Mouse (Mus musculus) spleen, adult 10 weeks (tissue): ENCODE measurements around the gene Tnfrsf12a. TPM values are rescaled to one million over a fixed set of nuclear protein-coding genes. Genes with fewer than 3 reads are reported as not detected.

Source experiments
- polyA plus RNA-seq: library from polyadenylated mRNA; stranded (reverse); fragments of 350-450 nt; fragmentation: Illumina TruSeq; extraction: RNeasy Lipid Tissue Mini Kit (QIAGEN cat#74804); gene quantifications from one replicate; pipeline ENCODE4 v1.2.3, GENCODE M21; 2015; ENCODE audit warnings: low replicate concordance; ENCODE audit not compliant: insufficient read depth

Gene Tnfrsf12a
- 4.0 TPM for polyA plus RNA-seq

GRCm38 (mm10) chr17:23677236-23677679 is at the start of gene Tnfrsf12a:
Gene Tnfrsf12a, minus strand, starts transcription at chr17:23677468.

GRCm38 (mm10) chr17:23725999-23726757 is 48.9 kb upstream of the Tnfrsf12a start, which contains the start of gene Pkmyt1:
Gene Pkmyt1, plus strand, starts transcription at chr17:23726336.

GRCm38 (mm10) chr17:23722376-23723125 is 45.3 kb upstream of the Tnfrsf12a start, which contains the start of gene 1520401A03Rik:
Gene 1520401A03Rik, minus strand, starts transcription at chr17:23722783.

GRCm38 (mm10) chr17:23683856-23684672 is 6.8 kb upstream of the Tnfrsf12a start, which contains the start of gene Cldn9:
Gene Cldn9, minus strand, starts transcription at chr17:23684026.

GRCm38 (mm10) chr17:23679127-23679835 is 2.0 kb upstream of the Tnfrsf12a start, which contains the start of gene Cldn6:
Gene Cldn6, plus strand, starts transcription at chr17:23679249.

GRCm38 (mm10) chr17:23673424-23674073 is 3.7 kb downstream of the Tnfrsf12a start, which contains the start of the genes Hcfc1r1 and Thoc6:
Gene Hcfc1r1, plus strand, starts transcription at chr17:23673596.
Gene Thoc6, minus strand, starts transcription at chr17:23673882.

GRCm38 (mm10) chr17:23660117-23660875 is 17.0 kb downstream of the Tnfrsf12a start, which contains the start of gene Bicdl2:
Gene Bicdl2, plus strand, starts transcription at chr17:23660506.

GRCm38 (mm10) chr17:23644613-23645495 is 32.4 kb downstream of the Tnfrsf12a start, which contains the start of gene Mmp25:
Gene Mmp25, minus strand, starts transcription at chr17:23645277.

Other genes starting within 250 kb of the Tnfrsf12a start
- gene Vmn2r117, start 197.8 kb downstream of the Tnfrsf12a start, polyA plus RNA-seq = not detected
- gene Zfp213, start 113.2 kb downstream of the Tnfrsf12a start, polyA plus RNA-seq = 4.4 TPM
- gene Zfp13, start 78.0 kb downstream of the Tnfrsf12a start, polyA plus RNA-seq = 0.72 TPM
- gene Zscan10, start 76.6 kb downstream of the Tnfrsf12a start, polyA plus RNA-seq = not detected
- 1.0 TPM for gene Mmp25, start 32.2 kb downstream of the Tnfrsf12a start, polyA plus RNA-seq
- gene Bicdl2, start 17.0 kb downstream of the Tnfrsf12a start, polyA plus RNA-seq = not detected
- 29.3 TPM for gene Hcfc1r1, start 3.9 kb downstream of the Tnfrsf12a start, polyA plus RNA-seq
- 9.4 TPM for gene Thoc6, start 3.6 kb downstream of the Tnfrsf12a start, polyA plus RNA-seq
- gene Cldn6, start 1.8 kb upstream of the Tnfrsf12a start, polyA plus RNA-seq = not detected
- not detected for gene Cldn9, start 6.6 kb upstream of the Tnfrsf12a start, polyA plus RNA-seq
- not detected for gene 1520401A03Rik, start 45.3 kb upstream of the Tnfrsf12a start, polyA plus RNA-seq
- 7.6 TPM for gene Pkmyt1, start 48.9 kb upstream of the Tnfrsf12a start, polyA plus RNA-seq
- gene Paqr4, start 63.4 kb upstream of the Tnfrsf12a start, polyA plus RNA-seq = 3.6 TPM
- gene Kremen2, start 68.4 kb upstream of the Tnfrsf12a start, polyA plus RNA-seq = 0.28 TPM
- 9.9 TPM for gene Flywch1, start 94.1 kb upstream of the Tnfrsf12a start, polyA plus RNA-seq
- 0.57 TPM for gene Flywch2, start 108.6 kb upstream of the Tnfrsf12a start, polyA plus RNA-seq
- 445 TPM for gene Srrm2, start 113.1 kb upstream of the Tnfrsf12a start, polyA plus RNA-seq
- gene Elob, start 151.7 kb upstream of the Tnfrsf12a start, polyA plus RNA-seq = 39.3 TPM
- not detected for gene Prss33, start 158.6 kb upstream of the Tnfrsf12a start, polyA plus RNA-seq
- gene Prss32, start 166.4 kb upstream of the Tnfrsf12a start, polyA plus RNA-seq = not detected
- 0.12 TPM for gene Prss41, start 166.7 kb upstream of the Tnfrsf12a start, polyA plus RNA-seq
- gene Prss21, start 190.6 kb upstream of the Tnfrsf12a start, polyA plus RNA-seq = not detected
- not detected for gene Dcpp1, start 203.4 kb upstream of the Tnfrsf12a start, polyA plus RNA-seq
- not detected for gene Dcpp2, start 203.4 kb upstream of the Tnfrsf12a start, polyA plus RNA-seq
- gene Dcpp3, start 240.0 kb upstream of the Tnfrsf12a start, polyA plus RNA-seq = not detected